Mouse (Mus musculus) olfactory bulb, adult 2 months (tissue): ENCODE data around the gene Klrb1.

Source experiments
- CTCF ChIP-seq: fragments of 200-500 bp; IDR thresholded peaks from 2 replicates; pipeline ENCODE4 v1.5.1; 2012; ENCODE audit warnings: low read depth, mild to moderate bottlenecking, low read length, moderate library complexity; ENCODE audit not compliant: insufficient read depth
- POLR2A ChIP-seq: fragments of 200-500 bp; IDR thresholded peaks from 2 replicates; pipeline ENCODE4 v1.6.1; 2012; ENCODE audit warnings: mild to moderate bottlenecking, low read depth, low read length, moderate library complexity; ENCODE audit not compliant: insufficient read depth

- TF ChIP-seq POLR2A (no peak), CTCF (no peak)
Measured at GRCm38 (mm10) chr6:128661249-128661648, 61.6 kb downstream of the Klrb1 start.
